Mouse (Mus musculus): ENCODE results near the gene Rad9a. TPM values are rescaled to one million over a fixed set of nuclear protein-coding genes. Genes with fewer than 3 reads are reported as not detected.

Rad9a gene
- total RNA-seq, 1 experiment from 2014 or later: 17.3 TPM

DNA sequence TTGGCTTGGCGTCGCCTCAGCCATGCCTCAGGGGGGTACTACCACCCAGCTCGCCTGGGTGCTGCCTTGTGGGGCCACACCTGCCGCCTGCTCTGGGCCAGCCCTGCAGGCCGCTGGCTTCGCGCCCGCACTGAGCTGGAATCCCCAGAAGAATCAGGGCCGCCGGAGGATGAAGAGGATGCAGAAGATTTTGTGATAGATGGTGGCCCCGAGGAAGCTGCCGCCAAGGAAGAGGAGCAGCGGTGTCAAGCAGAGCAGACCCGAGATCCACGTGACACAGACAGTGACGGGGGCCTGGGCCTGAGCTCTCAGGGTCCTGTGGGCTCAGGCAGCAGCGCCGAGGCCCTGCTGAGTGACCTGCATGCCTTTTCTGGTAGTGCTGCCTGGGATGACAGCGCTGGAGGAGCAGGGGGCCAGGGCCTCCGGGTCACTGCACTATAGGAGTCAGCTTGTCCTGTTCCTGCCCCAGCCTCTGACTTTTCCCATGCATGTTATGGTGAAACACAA lies 45.3 kb downstream of the Rad9a start:
- ATAC-seq (replicated peaks in 1 of 2; ENCODE audit: insufficient read depth in 1 of 2, low FRiP score in 2 of 2, low TSS enrichment in 1 of 2, low read depth in 1 of 2, poor library complexity in 2 of 2, severe bottlenecking in 2 of 2): no peak

DNA sequence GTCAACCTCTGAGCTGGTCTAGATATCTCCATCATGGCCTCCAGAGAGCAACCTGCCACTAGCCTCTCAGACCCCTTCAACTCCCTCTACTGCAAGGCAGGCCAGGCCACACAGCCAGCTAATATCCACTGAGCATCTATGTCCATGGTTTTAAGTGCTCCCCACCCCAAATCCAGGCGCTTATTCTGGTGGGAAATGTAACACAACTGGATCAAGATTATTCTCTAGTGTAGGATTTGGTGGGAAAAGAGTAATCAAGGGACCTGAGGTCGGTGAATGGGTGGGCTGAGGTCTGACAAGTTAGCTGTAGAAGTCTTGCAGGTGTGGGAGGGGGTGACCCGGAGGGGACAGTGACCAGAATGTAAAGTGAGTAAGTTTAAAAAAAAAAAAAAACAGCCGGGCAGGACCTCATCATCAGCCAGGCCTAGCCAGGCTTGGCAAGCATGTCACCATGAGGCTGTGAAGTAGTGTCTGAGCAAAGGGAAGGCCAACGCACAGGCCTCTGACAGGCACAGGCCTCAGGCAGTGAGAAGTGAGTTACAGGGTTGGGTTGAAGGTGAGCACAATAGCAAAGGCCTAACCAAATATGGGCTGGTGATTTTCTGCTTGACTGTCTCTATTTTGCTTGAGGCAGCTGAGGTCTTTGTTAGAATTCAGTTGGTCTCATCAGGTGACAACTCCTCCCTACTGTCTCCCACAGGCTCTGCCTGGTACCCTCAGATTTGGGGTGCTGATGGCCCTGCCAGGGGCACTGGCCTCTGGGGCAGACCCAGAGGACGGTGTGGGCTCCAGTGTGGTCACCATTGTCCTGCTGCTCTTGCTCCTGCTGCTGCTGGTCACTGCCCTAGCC lies 46.0 kb downstream of the Rad9a start:
- ATAC-seq (replicated peaks in 1 of 2; ENCODE audit: insufficient read depth in 1 of 2, low FRiP score in 2 of 2, low TSS enrichment in 1 of 2, low read depth in 1 of 2, poor library complexity in 2 of 2, severe bottlenecking in 2 of 2): no peak

DNA sequence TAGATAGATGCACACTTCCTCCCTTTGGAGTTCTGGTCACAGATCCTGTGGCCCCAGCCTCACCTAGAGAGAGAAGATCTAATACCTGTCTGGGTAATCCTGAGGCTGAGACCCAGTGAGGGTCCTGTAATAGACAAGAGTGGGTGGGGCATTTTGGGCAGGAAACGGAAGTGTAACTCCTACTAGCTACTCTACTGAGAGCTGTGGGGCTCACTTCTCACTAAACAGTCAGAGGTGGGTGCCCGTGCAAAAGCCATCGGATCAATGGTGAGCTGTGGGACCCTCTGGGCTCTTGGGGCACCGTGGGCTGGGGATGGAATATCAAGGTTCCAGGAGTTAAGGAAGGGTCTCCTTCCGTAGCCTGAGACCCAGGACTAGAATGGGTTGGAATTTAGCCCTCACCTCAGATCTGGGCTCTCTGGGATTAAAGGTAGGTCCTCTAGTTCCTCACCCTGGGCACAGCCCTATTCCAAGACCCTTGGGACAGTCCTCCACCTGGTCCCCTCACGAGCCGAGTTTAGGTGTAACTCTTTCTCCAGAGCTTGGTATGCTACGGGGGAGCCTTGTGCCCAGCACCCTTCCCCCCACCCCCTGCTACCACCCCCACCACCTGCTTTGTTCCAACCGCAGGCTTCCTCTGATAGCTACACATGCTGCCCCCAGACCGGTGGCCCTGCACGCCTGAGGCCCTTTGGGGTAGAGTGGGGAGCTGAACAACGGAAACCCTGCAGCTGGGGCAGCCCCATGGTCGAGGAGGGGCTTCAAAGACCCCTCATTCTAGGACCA lies 46.8 kb downstream of the Rad9a start:
- ATAC-seq (replicated peaks in 1 of 2; ENCODE audit: insufficient read depth in 1 of 2, low FRiP score in 2 of 2, low TSS enrichment in 1 of 2, low read depth in 1 of 2, poor library complexity in 2 of 2, severe bottlenecking in 2 of 2): peak; percentile 65 to 66

DNA sequence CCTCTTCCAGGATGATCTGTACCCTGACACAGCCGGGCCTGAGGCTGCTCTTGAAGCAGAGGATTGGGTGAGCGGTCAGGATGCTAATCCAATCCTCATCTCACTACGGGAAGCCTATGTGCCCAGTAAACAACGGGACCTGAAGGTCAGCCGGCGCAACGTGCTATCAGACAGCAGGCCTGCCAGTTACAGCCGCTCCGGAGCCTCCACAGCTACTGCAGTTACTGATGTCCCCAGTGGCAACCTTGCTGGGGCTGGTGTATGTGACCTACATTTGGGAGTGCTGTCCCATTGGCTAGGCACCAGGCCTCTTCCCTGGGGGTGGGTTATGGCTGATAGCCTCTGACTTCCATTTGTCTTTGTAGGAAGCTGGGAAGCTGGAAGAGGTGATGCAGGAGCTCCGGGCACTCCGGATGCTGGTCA lies 48.2 kb downstream of the Rad9a start, which contains the start of gene Ptprcap:
Ptprcap (plus strand) TSS at position 373 of the 423 bp plus-strand sequence.
- ATAC-seq (replicated peaks in 1 of 2; ENCODE audit: insufficient read depth in 1 of 2, low FRiP score in 2 of 2, low TSS enrichment in 1 of 2, low read depth in 1 of 2, poor library complexity in 2 of 2, severe bottlenecking in 2 of 2): no peak

DNA sequence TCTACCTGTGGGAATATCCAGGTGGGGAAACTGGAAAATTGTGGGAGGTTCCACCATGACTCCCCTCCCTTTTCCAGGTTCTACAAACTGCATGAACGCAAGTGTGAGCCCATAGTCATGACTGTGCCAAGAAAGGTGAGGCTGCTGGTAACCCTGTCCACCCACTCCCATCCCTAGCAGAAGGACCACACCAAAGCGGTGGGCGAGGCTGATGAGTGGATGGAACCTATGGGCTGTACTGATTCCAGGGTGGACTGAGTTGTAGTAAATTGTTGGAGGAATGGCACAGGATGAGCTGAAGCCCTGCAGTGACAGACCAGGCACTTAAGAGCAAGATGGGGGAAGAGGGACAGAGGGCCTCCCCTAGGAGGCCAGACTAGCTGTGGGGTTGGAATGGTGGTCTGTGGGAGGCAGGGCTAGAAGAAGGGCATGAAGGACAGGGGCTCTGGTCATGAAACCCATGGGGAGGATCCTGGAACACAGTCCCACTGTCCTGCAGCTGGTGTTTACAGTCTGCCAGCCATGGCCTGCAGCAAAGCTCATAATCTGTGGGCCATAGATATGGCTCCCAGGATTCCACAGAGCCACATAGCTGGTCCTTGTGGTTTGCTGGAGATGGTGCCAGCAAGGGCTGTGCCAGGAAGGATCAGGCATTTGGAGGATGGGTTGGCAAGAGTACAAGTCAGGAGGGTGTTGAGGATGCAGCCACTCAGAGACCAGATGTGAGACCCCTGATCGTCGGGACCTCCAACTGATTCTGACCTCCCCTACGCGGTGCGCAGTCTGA lies 48.8 kb downstream of the Rad9a start:
- ATAC-seq (replicated peaks in 1 of 2; ENCODE audit: insufficient read depth in 1 of 2, low FRiP score in 2 of 2, low TSS enrichment in 1 of 2, low read depth in 1 of 2, poor library complexity in 2 of 2, severe bottlenecking in 2 of 2): no peak

DNA sequence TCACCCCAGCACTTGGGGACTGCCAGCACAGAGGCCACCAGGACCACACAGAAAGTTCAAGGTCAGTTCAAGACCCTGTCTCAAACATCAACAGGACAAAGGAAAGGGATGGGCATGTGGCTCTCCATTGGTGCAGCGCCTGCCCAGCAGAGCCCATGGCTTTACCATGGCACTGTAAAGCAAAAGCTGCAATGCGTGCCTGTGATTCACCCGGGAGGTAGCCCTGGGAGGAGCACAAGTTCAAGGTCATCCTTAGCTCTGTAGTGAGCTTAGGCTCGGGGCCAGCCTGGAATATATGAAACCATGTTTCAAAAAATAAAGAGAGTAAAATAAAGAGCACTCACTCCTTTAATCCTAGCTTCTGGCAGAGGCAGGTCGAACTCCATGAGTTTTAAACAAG lies 49.6 kb downstream of the Rad9a start:
- ATAC-seq (replicated peaks in 1 of 2; ENCODE audit: insufficient read depth in 1 of 2, low FRiP score in 2 of 2, low TSS enrichment in 1 of 2, low read depth in 1 of 2, poor library complexity in 2 of 2, severe bottlenecking in 2 of 2): no peak

DNA sequence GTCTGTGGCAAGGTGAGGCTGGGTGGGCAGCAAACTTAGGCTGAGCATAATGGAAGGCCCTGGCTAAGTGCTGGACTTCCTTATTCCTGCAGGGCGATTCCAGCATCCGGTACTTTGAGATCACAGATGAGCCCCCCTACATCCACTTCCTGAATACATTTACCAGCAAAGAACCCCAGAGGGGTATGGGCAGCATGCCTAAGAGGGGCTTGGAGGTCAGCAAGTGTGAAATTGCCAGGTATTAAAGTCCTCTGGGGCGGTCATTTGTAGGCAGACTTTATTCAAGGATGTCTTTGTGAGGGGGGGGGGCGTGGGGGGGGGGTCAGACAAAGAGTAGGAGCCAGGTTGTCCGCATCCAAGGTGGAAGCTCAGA lies 50.0 kb downstream of the Rad9a start:
- no peak for ATAC-seq (replicated peaks in 1 of 2; ENCODE audit: insufficient read depth in 1 of 2, low FRiP score in 2 of 2, low TSS enrichment in 1 of 2, low read depth in 1 of 2, poor library complexity in 2 of 2, severe bottlenecking in 2 of 2)

DNA sequence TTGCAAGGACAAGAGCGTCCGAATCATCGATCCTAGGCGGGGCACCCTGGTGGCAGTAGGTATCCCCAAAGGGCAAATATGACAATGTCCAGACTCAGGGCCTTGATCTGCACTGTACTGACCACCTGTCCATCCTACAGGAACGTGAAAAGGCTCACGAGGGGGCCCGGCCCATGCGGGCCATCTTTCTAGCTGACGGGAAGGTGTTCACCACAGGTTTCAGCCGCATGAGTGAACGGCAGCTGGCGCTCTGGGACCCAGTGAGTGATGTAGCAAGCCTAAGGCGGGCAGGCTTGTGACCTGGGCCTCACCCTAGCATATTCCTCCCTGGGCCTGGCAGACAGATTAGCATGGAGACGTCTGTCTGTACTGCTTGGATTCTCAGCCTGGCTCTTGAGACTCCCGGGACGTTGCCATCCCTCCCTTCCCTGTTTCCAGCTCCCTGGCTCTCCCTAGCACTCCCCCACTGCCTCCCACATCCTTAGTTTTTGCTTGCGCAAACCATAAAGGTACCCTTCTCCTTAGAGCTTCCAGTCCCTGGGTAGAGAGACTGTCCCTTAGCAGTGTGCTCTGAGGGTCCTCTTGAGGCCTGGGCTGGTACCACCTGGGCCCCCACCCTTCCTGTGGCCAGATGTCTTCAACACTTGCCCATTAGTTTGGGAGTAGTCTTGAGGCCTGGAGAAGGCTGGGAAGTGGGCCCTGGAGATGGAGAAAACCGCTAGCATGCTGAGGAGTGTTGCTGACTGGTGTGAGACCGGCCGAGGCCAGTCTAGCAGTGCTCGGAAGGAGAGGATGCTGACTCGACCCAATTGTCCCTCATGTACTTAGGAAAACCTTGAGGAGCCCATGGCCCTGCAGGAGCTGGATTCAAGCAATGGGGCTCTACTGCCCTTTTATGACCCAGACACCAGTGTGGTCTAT lies 50.6 kb downstream of the Rad9a start:
- no peak for ATAC-seq (replicated peaks in 1 of 2; ENCODE audit: insufficient read depth in 1 of 2, low FRiP score in 2 of 2, low TSS enrichment in 1 of 2, low read depth in 1 of 2, poor library complexity in 2 of 2, severe bottlenecking in 2 of 2)

DNA sequence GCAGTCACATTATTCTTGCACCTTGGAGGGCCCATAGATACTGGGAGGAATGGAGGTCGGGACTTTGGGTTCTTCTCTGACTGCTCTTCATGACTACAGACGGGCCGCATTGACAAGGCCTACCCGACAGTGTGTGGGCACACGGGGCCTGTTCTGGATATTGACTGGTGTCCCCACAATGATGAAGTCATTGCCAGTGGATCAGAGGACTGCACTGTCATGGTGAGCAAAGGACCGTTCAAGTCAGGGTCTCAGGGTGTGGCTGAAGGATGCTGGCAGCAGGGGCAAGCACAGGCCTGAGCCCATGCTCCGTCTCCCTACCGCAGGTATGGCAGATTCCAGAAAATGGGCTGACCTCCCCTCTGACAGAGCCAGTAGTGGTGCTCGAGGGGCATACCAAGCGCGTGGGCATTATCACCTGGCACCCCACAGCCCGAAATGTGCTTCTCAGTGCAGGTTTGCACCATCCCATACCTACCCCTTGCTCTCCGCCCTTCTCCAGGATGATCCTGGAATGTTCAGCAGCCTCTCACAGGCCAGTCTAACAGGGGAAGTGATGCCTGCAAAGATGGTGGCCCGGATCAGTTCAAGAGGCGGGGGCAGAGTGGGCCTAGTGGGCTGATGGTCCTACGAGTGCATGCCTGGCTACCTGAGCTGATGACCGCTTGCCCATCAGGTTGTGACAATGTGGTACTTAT lies 51.5 kb downstream of the Rad9a start:
- no peak for ATAC-seq (replicated peaks in 1 of 2; ENCODE audit: insufficient read depth in 1 of 2, low FRiP score in 2 of 2, low TSS enrichment in 1 of 2, low read depth in 1 of 2, poor library complexity in 2 of 2, severe bottlenecking in 2 of 2)

DNA sequence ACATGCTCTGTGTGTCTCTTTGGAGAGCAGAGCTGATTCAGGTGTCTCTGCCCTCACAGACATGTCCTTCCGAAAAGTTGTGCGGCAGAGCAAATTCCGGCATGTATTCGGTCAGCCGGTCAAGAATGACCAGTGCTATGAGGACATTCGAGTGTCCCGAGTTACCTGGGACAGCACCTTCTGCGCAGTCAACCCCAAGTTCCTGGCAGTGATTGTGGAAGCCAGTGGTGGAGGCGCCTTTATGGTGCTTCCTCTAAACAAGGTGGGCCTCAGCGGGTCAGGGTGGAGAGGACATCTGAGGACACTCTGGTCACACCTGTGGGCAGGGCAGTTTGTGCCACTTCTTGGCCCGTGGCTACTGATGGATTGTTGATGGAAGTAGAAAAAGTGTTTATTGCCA lies 52.2 kb downstream of the Rad9a start:
- ATAC-seq (replicated peaks in 1 of 2; ENCODE audit: insufficient read depth in 1 of 2, low FRiP score in 2 of 2, low TSS enrichment in 1 of 2, low read depth in 1 of 2, poor library complexity in 2 of 2, severe bottlenecking in 2 of 2): no peak

DNA sequence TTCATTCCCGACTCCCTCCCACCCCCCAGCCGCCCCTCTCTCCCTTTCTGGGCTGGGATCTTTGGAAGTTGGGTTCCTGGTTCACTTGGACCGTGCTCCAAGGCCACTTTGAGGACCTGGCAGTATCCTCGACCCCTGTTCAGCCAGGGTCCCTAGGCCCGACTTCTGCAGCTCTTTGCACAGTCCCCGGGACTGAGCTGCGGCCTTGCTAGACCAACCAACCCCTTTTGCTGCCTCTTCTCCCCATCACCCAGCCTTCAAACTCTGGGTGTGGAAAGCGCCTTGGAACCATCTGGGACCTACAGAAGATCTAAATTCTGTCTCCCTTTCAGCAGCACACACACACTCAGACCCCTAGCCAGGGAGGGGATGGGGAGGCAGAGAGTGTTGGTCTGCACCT lies 52.6 kb downstream of the Rad9a start:
- no peak; a peak in 1 of 4 replicates for ATAC-seq (replicated peaks in 1 of 2; ENCODE audit: insufficient read depth in 1 of 2, low FRiP score in 2 of 2, low TSS enrichment in 1 of 2, low read depth in 1 of 2, poor library complexity in 2 of 2, severe bottlenecking in 2 of 2)

DNA sequence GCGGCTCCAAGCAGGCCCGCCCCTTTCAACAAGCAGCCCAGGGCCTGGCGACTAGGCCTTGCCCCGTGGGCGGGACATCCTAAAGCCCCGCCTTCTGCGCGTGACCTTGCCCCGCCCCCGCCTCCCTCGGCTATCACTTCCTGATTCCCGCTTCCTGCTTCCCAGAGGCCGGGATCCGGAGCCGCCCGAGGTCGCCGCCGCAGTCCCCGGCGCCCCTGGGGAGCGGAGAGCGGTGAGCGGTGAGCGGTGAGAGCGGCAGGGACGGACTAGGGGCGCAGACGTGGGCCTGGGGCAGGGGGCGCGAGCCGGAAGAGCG lies 53.0 kb downstream of the Rad9a start, which contains the start of gene Coro1b:
Coro1b (plus strand) TSS at position 129 of the 316 bp plus-strand sequence.
- peak; percentile 87 to 89 for ATAC-seq (replicated peaks in 1 of 2; ENCODE audit: insufficient read depth in 1 of 2, low FRiP score in 2 of 2, low TSS enrichment in 1 of 2, low read depth in 1 of 2, poor library complexity in 2 of 2, severe bottlenecking in 2 of 2)

DNA sequence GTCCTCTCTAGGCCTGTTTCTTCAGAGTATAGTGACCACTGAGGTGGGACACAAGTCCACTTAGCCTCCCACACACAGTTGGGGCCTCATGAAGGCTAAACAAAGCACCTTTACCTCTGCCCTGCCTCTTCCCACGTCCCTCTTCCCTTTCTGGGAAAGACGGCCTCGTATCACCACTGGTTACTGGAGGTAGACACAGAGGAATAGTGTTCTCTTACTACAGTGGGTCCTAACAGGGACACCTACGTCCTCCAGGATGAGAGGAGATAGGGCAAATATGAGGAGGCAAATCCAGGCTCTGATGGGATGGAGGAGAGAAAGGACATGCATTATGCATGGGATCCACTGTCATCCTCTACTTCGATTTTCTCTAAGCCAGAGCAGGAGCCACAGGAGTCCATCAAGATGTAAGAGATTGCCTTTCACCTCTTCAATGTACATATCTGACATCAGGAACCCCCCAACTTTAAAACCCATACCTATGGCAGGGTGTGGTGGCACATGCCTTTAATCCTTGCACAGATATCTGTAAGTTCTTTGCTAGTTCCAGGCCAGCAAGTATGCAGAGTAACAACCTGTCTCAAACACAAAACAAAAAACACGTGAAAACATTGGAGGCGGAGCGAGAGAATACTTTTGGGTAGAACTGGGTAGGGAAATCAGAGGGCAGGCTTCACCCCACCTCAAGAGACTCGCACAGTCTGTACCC lies 53.5 kb downstream of the Rad9a start:
- ATAC-seq (replicated peaks in 1 of 2; ENCODE audit: insufficient read depth in 1 of 2, low FRiP score in 2 of 2, low TSS enrichment in 1 of 2, low read depth in 1 of 2, poor library complexity in 2 of 2, severe bottlenecking in 2 of 2): no peak

DNA sequence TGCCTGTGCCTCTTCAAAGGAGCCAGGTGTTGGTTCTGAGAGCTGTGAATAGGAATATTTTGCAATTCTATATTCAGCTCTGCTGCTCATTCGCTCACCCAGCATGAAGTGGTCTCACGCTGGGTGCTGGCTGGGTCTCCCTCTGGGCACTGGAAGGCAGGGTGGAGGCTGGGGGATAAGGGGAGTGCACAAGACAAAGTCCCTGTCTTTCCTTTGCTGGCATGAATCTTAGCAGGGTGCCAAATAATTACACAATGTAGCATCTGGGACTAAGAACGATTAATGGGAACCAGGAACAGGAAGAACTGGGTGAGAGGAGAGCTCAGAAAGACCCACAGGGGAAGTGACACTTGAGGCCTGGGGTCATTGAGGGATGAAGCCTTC lies 54.4 kb downstream of the Rad9a start:
- no peak for ATAC-seq (replicated peaks in 1 of 2; ENCODE audit: insufficient read depth in 1 of 2, low FRiP score in 2 of 2, low TSS enrichment in 1 of 2, low read depth in 1 of 2, poor library complexity in 2 of 2, severe bottlenecking in 2 of 2)

DNA sequence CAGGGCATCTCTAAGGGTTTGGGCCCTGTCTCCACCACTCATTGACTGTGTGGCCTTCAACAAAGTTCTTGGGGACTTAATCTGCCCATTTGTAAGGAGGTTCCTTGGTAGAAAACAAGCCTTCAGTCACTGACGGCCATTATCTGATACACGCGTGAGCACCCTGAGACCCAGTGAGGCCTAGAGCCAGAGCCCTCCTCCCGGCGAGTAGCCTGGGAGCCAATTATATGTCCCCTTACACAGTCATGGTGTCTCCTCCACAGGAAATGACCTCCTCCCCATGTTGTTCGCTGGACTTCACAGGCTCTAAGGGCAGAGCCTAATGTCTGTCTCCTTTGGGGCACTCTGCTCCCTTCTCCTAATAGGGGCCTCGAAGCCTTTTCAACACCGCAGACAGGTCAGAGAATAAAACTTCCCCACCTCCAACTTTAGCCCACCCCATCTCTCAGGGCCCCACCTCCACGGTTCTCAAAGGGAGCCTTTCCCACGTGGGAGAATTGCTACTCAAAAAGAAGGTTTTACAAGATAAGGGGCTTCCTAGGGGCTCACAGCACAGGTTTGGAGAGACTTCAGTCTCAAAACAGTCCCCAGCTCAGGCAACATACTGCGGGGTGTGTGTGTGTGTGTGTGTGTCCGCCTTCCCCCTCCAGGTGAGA lies 55.0 kb downstream of the Rad9a start:
- no peak for ATAC-seq (replicated peaks in 1 of 2; ENCODE audit: insufficient read depth in 1 of 2, low FRiP score in 2 of 2, low TSS enrichment in 1 of 2, low read depth in 1 of 2, poor library complexity in 2 of 2, severe bottlenecking in 2 of 2)

Measured in hematopoietic stem cell, adult 5-6 weeks (primary cell).